Mouse (Mus musculus) liver, embryonic 14.5 days (tissue): ENCODE results near the gene Vmn2r95.

Experiments used
- CTCF ChIP-seq: IDR thresholded peaks from 2 replicates; pipeline ENCODE4 v1.5.1; 2016; ENCODE audit warnings: antibody characterized with exemption, low read depth, control low read depth
- EP300 ChIP-seq: IDR thresholded peaks from 2 replicates; pipeline ENCODE4 v1.6.1; 2016; ENCODE audit warnings: antibody characterized with exemption, low read depth

DNA sequence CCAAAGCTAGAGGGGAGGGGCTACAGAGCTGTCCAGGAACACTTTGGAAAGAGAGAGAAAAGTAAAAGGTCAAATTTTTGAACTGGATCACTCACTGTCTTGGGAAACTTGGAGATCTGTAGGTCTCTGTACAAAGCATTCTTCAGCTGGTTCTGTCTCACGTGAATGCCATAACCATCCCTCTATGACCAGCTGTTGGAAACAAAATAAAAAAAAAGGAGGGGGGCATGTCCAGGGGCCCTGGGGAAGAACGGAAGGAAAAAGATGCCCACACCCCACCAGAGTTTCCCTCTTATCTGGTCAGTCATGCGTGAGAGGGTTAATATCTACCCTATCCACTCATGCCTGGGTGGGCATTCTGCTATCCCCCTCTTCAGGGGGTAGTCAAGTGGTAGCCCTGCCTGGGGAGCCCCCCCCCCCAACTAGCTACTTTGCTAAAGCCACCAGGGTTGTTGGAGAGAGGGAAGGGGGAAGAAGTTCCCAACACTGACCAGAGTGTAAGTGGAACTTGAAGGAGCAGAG, 31.8 kb downstream of the Vmn2r95 start:
- no peak for TF ChIP-seq EP300
- TF ChIP-seq CTCF = no peak
